Mouse (Mus musculus): ENCODE measurements around the gene Hck.

The Hck gene

DNA sequence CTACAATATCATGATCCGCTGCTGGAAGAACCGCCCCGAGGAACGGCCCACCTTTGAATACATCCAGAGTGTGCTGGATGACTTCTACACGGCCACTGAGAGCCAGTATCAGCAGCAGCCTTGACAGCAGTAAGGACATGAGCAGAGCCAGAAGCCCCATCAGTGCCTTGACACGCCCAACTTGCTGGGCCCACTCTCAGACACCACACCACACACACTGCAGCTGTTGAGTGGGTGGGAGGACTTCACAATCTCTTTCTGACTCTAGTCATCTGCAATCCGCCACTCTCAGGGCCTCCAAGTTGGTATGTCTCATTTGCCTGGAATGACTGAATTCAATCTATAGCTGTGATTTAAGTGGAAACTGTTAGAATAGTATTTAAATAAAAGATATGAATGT is 42.8 kb downstream of the Hck start:
- no peak for DNase-seq (ENCODE audit: low read depth, low spot score)

DNA sequence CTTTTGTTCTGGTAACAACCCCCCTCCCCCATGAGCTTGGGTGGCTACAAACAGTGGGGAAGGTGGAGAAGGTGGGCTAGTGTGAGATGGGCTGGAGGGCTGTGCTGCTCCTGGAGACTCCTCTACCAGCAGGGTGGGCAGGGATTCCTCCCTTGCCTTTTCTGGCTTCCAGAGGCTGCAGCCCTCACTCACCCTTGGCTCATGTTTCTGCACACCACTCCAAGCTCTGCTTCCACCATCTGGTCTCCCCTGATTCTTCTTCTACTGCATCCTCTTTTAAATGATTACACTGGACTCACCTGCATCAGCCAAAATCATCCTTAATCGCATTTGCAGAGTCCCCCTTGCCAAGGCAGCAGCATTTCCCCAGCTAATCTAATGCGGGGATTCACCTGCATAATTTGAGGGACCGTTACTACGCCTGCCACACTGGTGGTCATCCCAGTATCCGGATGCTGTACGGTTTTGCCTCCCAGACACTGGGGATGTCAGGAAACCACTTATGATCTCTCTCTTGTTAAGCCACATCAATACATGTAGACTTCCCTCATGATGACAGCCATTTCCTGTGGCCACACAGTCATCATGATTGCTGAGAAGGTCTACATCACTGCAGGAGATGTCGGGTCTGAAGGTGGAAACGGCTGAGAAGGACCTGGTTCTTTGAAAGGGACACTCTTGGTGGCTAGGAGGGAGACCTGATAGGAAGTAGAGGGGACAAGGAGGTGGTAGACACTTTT is 43.8 kb downstream of the Hck start:
- DNase-seq (ENCODE audit: low read depth, low spot score), result peak; percentile 35

DNA sequence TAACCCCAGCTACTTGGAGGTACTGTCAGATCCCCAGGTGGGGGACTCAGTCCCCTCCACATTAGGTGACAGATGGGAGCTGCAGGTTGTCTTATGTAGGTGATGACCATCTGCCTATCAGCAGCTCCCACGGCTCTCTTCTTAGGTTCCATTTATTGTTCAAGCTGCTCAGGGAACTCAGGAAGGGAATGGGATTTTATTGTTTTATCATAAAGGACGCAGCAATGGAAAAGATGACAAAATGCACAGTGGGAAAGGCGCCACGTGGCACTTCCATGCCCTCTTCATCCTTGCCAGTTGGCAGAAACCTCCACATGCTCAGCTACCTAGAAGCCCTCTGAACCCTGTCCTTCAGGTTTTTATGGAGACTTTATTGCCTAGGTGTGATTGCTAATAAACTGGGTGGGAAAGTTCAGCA is 44.8 kb downstream of the Hck start:
- DNase-seq (ENCODE audit: low read depth, low spot score), result no peak

DNA sequence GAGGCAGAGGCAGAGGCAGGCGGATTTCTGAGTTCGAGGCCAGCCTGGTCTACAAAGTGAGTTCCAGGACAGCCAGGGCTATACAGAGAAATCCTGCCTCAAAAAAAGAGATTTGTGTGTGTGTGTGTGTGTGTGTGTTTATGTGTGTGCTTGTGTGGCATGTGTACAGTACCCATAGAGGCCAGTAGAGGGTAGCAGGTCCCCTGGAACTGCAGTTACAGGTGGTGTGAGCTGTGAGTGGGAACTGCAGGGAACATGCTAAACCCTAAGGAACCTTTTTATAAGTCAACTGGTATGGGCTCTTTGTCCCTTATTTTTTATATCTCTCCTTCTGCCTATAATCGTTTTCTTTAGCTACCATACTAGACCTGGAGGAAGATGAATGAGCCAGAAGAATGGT is 49.0 kb downstream of the Hck start:
- peak; percentile 19 for DNase-seq (ENCODE audit: low read depth, low spot score)

DNA sequence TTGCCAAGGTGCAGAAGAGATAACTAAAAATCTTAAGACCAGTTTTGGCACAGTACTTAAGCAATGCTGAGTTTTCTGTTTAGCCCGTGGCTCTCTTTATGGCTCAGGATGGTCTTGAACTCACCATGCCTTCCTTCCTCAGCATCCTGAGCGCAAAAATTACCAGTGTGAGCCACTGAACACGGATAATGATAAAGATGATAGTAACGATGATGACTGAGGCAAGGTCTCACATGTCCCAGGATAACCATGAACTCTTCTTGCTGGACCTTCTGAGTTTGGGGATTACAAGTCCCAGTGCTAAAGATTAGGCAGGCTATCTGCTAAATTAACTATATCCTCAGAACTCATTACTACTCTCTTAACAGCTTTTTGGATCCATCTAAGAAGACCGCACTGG is 51.9 kb downstream of the Hck start:
- no peak for DNase-seq (ENCODE audit: low read depth, low spot score)

DNA sequence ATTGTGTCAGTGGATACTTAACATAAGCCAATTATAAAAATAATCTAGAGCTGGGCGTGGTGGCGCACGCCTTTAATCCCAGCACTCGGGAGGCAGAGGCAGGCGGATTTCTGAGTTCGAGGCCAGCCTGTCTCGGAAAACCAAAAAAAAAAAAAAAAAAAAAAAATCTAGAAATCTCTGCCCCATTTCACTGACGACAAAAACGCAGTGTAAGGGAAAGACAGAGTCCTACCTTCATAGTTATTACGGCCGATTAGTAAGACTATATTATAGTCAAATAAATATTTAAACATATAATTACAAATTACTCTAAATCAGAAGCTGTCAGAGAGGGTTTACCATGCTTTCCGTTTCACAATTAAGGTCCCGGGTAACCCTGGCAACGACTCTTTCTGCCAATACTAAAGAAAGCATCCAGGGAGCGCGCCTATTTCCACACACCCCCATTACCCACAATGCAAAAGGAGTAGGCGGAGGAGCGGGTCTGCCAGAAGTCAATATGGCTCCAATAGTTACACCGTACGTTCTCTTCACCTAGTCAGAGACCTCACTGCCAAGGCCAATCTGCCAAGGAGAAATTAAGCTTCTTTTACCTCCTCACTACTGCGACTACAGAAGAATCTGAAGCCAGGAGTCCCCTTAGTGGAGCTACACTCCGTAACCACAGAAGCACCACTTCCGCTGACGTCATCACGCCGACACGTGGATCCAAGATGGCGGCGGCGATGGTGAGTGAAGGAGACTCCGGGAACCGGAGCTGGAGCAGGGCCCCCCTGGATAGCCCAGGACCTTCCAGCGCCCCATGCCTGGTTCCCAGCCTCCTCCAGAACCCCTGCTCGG is 52.8 kb downstream of the Hck start, which contains the start of gene Tm9sf4:
Tm9sf4 (plus strand) TSS at position 460 of the 840 bp plus-strand sequence.
- peak; percentile 94 for DNase-seq (ENCODE audit: low read depth, low spot score)

DNA sequence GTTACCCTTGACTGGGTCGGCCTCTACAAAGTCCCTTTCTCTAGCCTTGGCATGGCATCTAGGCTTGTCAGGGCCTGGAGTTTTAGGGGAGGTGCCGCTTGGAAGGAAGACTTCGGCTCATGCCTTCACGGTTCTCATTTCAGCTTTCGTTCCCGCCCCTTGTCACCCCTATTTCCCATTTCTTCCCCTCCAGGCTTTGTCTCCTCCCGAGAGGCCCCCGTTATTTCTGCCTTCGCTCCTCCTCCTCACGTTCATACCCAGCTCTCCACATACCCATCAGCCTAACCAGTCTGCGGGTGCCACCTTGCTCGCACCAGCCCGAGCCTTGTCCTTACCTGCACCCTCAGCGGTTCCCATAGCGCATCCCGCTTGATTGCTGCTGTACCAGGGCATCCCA is 53.4 kb downstream of the Hck start:
- no peak for DNase-seq (ENCODE audit: low read depth, low spot score)

DNA sequence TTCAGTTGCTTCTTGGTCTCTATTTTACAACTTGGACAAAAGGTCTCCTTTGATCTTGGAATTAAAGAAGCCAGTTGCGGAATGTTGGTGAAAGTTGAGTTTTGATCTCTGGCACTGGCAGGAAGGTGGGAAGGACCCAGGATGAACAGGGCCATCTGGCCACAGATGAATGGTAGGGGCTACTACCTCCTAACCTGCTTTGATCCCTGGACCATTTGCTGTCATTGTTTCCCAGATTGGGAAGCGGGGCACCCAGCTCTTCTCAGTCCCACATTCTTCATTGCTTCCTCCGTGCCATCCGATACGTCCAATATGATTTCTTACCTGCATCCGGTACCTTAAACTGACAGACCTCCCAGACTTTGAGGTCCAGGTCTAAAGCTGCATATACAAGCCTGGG is 58.9 kb downstream of the Hck start:
- no peak for DNase-seq (ENCODE audit: low read depth, low spot score)

DNA sequence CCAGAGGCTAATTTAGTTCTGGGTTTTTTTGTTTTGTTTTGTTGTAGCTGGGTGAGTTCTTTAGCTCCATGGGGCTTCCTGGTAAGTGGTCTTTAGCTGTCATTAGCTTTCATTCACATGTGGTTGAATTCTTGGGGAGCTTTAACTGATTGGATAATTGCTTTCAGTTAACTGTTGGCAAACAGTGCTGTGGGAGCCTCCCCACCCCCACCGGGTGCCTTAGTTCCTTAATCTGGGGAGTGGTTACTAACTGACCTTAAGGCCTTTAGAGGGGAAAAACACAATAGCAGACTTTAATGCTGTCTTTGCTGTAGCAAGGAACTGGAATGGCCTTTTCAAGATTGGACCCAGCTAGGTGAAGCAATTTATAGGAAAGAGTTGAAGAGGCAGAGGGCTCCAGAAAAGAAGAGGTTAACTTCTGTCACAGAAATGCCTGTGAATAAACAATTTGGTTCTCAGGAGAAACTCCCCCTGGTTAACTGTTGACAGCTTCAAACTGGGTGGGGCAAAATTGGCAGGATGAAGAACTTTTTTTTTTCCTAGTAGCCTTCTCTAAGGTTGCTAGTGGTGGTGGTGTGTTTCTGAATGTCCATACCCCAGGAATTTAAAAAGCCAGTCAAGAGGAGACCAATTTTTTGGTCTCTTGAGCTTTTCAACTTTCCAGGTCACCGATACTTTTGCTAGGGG is 60.0 kb downstream of the Hck start:
- no peak for DNase-seq (ENCODE audit: low read depth, low spot score)

DNA sequence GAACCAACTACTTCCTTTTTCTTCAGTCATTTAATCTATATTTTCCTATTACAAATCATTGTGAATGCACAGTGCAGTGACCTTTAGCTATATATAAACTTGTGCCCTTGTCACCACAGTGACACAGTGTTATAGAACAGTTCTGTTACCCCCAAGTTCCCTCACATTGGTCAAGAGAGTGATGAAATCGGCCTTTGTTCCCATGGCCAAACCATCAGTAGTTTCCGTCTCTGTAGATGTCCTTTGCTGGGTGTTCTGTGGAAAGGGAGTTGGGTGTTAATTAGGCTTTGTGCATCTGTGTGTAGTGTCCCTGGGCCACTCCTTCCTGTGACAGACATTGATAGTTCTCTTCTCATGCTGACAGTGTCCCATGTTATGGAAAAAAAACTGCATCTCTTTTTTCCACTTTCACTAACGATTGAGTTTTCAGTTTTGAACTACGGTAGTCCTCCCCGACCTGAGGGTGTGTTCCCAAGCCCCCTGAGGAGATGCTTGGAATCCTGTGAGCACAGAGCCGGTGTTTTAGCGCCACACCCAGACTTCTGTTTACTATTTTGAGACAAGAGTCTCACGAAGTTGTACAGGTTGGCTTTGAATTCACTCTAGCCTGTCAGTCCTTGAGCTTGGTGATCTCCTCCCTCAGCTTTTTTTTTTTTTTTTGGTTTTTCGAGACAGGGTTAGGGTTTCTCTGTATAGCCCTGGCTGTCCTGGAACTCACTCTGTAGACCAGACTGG is 62.4 kb downstream of the Hck start:
- DNase-seq (ENCODE audit: low read depth, low spot score), result no peak

DNA sequence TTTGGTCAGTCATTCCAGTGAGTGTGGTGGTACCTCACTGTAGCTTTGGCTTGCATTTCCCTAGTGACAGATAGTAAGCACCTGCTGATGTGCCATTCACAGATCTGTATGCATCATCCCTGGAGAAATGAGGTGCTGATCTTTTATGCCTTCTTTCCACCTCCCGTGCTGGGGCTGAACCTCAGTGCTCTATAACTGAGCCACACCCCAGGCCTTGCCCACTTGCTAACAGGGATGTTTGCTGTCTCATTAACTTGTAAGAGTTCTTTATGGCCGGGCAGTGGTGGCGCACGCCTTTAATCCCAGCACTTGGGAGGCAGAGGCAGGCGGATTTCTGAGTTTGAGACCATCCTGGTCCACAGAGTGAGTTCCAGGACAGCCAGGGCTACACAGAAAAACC is 63.7 kb downstream of the Hck start:
- DNase-seq (ENCODE audit: low read depth, low spot score), result no peak

DNA sequence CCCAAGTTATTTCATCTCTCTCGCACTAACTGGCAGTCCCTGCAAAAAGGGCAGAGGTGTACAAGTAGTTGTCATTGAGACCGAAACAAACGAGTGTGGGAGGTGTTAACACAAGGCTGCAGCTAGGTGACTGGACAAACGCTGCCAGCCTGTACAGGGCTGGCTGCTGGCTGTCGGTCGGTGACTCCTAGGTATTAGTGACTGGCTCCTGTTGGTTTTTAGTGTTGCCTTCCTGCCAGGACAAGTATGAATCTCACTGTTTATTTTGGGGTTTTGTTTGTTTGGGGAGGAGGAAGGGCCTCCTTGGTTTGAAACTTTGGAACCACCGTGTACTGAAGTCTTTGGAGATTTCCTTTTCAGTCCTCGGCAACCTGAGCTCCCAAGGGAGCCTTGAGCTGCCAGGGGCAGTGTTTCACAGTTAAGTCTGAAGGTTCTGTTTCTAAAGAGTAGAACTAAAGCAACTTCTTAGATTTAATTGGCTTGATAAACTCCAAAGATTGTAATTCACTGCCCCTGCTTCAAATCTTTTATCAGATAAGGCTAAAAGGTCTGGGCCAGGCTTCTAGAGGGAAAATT is 67.8 kb downstream of the Hck start:
- DNase-seq (ENCODE audit: low read depth, low spot score), result no peak

DNA sequence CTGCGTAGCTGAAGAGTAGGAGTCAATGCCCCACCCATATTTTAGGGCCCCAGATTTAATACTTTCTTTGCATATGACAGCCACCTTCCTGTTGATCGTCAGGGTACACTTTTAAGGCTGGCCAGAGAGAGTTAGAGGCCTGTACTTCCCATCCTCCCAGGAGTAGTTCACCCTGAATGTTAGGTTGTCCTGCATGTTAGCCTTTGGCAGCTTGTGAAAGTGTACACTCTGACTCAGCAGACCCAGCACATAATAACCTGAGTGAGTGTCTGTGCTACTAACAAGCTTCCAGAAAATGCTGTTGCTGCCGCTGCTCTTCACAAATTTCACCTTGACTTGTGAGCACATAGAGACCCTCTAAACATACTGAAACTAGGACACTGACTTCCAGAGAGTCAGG is 68.9 kb downstream of the Hck start:
- no peak for DNase-seq (ENCODE audit: low read depth, low spot score)

DNA sequence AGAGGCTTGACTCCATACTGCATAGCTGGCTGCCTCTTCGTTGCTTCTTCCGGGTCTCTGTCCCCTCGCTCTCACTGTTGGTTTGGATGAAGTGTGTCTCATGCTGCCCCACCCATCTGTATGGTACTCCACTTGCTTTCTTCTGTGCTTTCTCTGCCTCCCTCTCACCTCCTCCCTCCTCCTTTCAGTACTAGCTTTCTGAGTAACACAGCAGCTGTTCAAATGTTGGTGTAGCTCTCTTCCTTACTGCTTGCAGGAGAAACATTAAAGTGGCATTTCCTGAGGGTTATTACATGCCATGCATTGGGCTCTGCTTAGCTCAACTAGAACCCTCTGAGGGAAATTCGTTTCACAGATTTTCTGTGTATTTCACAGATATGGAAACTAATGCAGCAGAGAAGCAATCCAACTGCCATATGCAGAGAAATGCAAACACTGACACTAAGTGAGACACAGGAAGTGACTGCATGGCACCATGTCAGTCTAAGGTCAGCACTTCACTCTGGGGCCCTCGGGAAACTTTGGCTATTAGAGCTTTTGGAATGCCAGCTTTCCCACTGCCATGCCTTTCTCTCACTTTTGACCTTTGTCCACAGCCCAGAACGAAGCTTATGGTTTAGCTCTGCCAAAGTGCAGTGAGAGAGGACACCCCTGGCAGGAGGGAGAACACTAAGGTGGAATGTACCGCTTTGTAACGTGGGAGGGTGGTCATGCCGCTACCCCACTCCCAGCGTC is 71.0 kb downstream of the Hck start:
- no peak for DNase-seq (ENCODE audit: low read depth, low spot score)

DNA sequence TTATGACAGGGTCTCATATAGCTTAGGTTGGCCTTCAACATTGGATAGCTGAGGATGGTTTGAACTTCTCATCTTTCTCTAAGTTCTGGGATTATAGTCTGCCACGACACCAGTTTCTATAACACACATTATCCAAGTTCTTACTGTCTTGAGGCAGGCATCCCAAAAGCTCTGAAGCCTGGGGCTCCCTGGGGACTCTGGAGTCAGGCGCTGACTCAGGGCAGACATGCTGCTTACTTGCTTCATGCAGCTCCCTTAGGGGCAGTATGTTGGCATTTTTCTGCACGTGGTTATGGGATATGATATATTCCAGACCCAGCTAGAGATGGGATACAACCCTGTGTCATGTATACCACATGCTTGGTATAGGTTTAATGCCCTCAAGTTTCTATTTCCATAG is 71.7 kb downstream of the Hck start:
- DNase-seq (ENCODE audit: low read depth, low spot score), result no peak

DNA sequence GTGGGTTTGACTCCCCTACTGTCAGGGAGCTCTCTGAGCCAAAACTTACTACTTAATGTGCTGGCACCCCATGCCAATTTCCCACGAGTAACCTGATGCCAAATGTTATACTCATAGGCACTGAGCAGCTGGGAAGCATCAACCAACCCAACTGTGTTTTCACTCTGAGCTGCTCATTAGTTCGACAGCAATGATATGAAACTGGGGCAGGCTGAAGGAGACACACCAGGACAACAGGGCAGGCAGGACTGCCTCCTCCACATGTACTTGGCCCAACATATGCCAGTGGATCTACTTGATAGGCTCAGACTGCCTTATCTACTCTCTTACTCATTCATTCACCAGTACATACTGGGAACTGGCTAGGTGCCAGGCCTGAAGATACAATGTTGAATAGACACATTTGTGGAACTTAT is 77.9 kb downstream of the Hck start:
- no peak for DNase-seq (ENCODE audit: low read depth, low spot score)

DNA sequence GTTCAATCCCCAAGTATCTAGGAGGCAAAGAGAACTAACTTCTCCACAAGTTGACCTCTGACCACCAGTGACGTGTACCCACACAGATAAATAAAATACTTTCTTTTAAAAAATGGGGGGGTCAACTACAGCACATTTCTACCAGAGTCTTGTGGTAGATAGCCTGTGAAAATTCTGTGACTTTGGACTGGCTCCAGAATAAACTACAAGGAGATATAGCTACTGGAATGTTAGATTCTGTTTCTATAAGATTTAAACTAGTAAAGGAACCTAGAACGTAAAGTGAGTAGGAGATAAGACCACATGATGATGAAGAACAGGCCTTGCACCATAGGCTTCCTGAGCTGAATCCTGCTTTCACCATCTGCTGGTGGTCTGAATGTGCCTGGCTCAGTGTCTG is 79.6 kb downstream of the Hck start:
- DNase-seq (ENCODE audit: low read depth, low spot score), result no peak

DNA sequence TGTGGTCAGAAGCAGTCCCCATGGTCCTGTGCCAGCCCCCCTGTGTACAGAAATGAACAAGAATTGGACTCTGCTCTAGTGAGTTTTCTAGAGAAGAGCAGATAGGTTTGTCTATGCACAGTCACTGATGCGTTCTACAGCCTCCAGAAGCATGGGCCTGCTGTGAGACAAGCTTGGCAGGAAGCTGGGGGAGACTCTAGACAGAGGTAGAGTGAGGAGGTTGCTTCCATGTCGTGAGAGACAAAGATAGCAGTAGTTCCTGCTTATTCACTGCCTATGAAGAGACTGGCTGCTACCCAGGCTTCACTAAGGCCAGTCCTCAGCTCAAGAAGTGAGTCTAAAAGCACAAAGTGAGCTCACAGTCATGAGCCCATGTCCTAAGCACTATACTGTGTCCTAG is 83.0 kb downstream of the Hck start:
- DNase-seq (ENCODE audit: low read depth, low spot score), result no peak

DNA sequence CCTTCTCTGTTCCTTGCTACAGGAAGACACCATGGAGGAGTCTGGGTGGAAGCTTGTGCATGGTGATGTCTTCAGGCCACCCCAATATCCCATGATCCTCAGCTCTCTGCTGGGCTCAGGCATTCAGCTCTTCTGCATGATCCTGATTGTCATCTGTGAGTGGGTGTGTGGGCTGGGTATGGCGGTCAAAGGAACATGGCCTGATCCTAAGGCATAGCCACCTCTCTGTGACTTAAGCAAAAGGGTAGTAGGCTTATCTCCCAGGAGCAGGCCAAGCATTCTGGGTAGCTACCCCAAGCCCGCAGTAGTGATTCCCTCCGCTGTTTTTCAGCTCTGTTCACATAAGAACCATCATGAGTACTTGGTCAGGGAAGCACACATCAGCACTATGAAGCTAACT is 86.0 kb downstream of the Hck start:
- no peak for DNase-seq (ENCODE audit: low read depth, low spot score)

DNA sequence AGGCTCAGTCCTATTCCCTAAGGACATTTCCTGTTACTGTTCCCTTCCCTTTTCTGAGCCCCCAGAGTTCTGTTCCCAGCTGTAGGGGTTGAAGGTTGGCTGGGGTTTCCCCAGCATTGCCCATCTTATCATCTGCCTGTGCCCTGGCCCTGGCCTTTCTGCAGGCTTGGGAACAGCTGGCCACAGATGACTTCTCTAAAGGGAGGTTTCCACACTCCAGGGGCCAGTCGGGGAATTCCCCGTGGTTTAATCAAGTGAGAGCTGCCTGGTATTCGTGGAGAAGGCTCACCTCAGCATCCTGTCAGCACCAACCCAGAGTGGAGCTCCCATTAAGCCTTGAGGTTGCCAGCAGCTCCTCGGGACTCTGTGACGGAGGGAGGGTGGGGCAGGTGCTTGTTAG is 90.2 kb downstream of the Hck start:
- DNase-seq (ENCODE audit: low read depth, low spot score), result no peak

DNA sequence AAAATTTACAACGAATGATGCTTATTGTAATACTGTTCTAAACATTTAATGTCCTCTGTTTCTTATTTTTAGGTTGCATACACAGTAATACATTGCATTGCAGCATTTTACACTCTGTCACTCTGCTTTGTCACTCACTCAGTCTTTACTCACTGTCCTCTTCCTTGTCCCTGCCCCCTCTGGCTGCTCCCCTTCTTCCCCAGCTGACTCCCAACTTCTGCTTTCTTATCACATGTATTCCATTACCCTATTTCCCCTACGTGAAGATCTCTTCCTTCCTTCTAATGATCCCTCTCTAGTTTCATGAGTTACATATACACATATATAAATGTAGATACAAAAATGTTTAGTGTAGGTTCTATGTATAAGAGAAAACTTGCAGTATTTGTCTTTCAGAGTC is 90.8 kb downstream of the Hck start:
- no peak for DNase-seq (ENCODE audit: low read depth, low spot score)

Measured in CD4-positive helper T cell, adult 2 months (primary cell).